Mouse (Mus musculus) spleen, adult 2 months (tissue): ENCODE data around the gene Thoc7.

ENCODE experiments used
- CTCF ChIP-seq: fragments of 200-500 bp; IDR thresholded peaks from 2 replicates; pipeline ENCODE4 v1.5.1; 2011; ENCODE audit warnings: mild to moderate bottlenecking, inconsistent platforms; ENCODE audit not compliant: insufficient read depth, insufficient read length, insufficient replicate concordance; ENCODE audit errors: extremely low read depth
- POLR2A ChIP-seq: fragments of 200-500 bp; IDR thresholded peaks from 2 replicates; pipeline ENCODE4 v1.6.1; 2011; ENCODE audit warnings: low read depth, low read length, inconsistent platforms

- TF ChIP-seq POLR2A (no peak), CTCF (no peak)
These were observed 8.9 kb upstream of the Thoc7 start for GRCm38 (mm10) chr14:13970513-13970912.
